Mouse (Mus musculus) kidney, adult 2 months (tissue): ENCODE results near the gene Tas2r122.

Experiments
- CTCF ChIP-seq: fragments of 200-500 bp; conservative IDR thresholded peaks from 2 replicates; pipeline ENCODE4 v1.5.1; 2011; ENCODE audit warnings: low read depth, mild to moderate bottlenecking, control low read depth, low read length, moderate library complexity, mixed read lengths; ENCODE audit not compliant: insufficient read depth, insufficient read length
- POLR2A ChIP-seq: fragments of 200-500 bp; IDR thresholded peaks from one replicate; pipeline ENCODE4 v1.6.1; 2011; ENCODE audit warnings: low read depth, low read length, control low read depth

- TF ChIP-seq CTCF: no peak
- no peak for TF ChIP-seq POLR2A
These were observed 38.5 kb upstream of the Tas2r122 start for GRCm38 (mm10) chr6:132750206-132750605.
